17 mouse cellular contexts compared by ENCODE assay signal in the genomic region with DNA sequence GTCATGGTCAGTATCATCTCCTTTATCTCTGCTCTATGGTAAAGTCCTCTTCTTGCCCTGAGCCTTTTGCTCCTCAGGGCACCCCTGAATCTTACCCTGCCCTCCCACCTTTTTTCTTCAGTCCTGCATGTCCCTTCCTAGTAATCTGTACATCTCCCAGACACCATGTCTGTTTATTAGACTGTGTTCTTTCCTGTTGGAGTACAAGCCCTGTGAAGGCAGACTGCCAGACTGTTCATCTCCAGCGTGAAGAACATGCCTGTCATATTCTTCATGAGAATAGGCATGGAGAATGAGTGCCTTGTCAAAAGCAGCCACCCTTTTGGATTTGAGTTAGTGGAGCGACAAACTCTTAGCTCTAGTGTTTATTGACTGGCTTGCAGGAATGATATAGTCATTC.
"Had no signal": no experiment of that assay in that cellular context is flagged by ENCODE, and none has a peak within 500 bp of the region (broad histone marks: within the 10 kb centered on the region; RNA-seq: fewer than 3 reads in every experiment).

No protein-coding gene starts in this region.

- H3K4me3 ChIP-seq: limb, embryonic 10.5 days; limb, embryonic 13.5 days; liver, embryonic 12.5 days; liver, embryonic 15.5 days; megakaryocyte, embryonic 14.5 days; stomach, embryonic 15.5 days had no signal

- H3K9ac ChIP-seq: limb, embryonic 13.5 days; liver, embryonic 12.5 days; liver, embryonic 15.5 days; stomach, embryonic 15.5 days had no signal

- H3K27ac ChIP-seq: kidney, postnatal 0 days; limb, embryonic 10.5 days; limb, embryonic 13.5 days; liver, embryonic 12.5 days; liver, embryonic 15.5 days; stomach, embryonic 15.5 days had no signal

- H3K9me3 ChIP-seq: limb, embryonic 10.5 days; limb, embryonic 13.5 days; liver, embryonic 12.5 days; liver, embryonic 15.5 days; megakaryocyte, embryonic 14.5 days; stomach, embryonic 15.5 days had no signal

- DNase-seq: kidney, adult 18-20 months; kidney, postnatal 25 days; liver; midbrain, embryonic 14.5 days; right cerebral cortex, postnatal 25 days; spleen, adult 18-20 months; thymus, postnatal 25 days had no signal

- ATAC-seq: inflammation-experienced regulatory T-cells, adult 6 months; intestine, embryonic 16.5 days had no signal

- H3K4me2 ChIP-seq: limb, embryonic 13.5 days; liver, embryonic 12.5 days; liver, embryonic 15.5 days; midbrain, embryonic 11.5 days; stomach, embryonic 15.5 days had no signal

- H3K27me3 ChIP-seq: limb, embryonic 13.5 days; liver, embryonic 12.5 days; liver, embryonic 15.5 days; megakaryocyte, embryonic 14.5 days; stomach, embryonic 15.5 days had no signal

- H3K36me3 ChIP-seq: liver, embryonic 15.5 days; stomach, embryonic 15.5 days had no signal
